9 mouse cellular contexts compared by ENCODE assay signal in genomic region chr6:108435467-108435866, GRCm38 (mm10).
DNase-seq lines count a peak whose midpoint lies in the region; ATAC-seq and TF ChIP-seq lines count a peak whose summit lies in the region.
"Had no signal": no experiment of that assay in that cellular context is flagged by ENCODE, and none has a peak within 500 bp of the region (broad histone marks: within the 10 kb centered on the region; RNA-seq: fewer than 3 reads in every experiment).

No protein-coding gene starts in this region.

- 53% methylated on average over 6 of the region's 6 CpGs for WGBS in limb, embryonic 12.5 days
- WGBS in limb, embryonic 10.5 days: 52% methylated on average over 6 of the region's 6 CpGs
- 39% methylated on average over 6 of the region's 6 CpGs for WGBS in liver, embryonic 15.5 days (ENCODE audit: insufficient replicate concordance)

- peaks cover 2% of the 10 kb centered on the region; the same call in 1 of the 2 replicates for H3K36me3 ChIP-seq in limb, embryonic 12.5 days
- peaks cover 6% of the 10 kb centered on the region for H3K36me3 ChIP-seq in limb, embryonic 10.5 days
- H3K36me3 ChIP-seq in liver, embryonic 15.5 days (replicated peaks): peaks cover 5% of the 10 kb centered on the region; the same call in 1 of the 2 replicates

- H3K4me2 ChIP-seq in limb, embryonic 12.5 days: no peak overlapping the region
- H3K4me2 ChIP-seq in liver, embryonic 15.5 days: no peak overlapping the region
- H3K4me2 ChIP-seq: limb, embryonic 15.5 days had no signal

- TF ChIP-seq CTCF in brain, embryonic 14.5 days (IDR thresholded peaks at IDR 0.05; ENCODE audit: borderline replicate concordance, extremely low read depth, insufficient read depth, insufficient read length): no peak

- DNase-seq in frontal cortex, postnatal 36 days (ENCODE audit: low spot score in 2 of 2): no peak
- no peak for DNase-seq in limb, embryonic 10.5 days (ENCODE audit: low spot score)
- peak; percentile 51 for DNase-seq in brain, embryonic 14.5 days (ENCODE audit: low read depth)
- no peak for DNase-seq in spleen, postnatal 10 days (ENCODE audit: low spot score in 2 of 2)

- no peak for TF ChIP-seq POLR2A in brain, embryonic 14.5 days (IDR thresholded peaks at IDR 0.05; ENCODE audit: borderline replicate concordance, extremely low read depth, insufficient read depth, insufficient read length, poor library complexity, severe bottlenecking)

- peak overlapping the region; percentile 54; the same call in 1 of the 2 replicates for H3K27ac ChIP-seq in limb, embryonic 12.5 days
- no peak overlapping the region for H3K27ac ChIP-seq in limb, embryonic 10.5 days
- H3K27ac ChIP-seq in liver, embryonic 15.5 days (replicated peaks): no peak overlapping the region
- H3K27ac ChIP-seq: limb, embryonic 15.5 days had no signal

- H3K4me1 ChIP-seq in limb, embryonic 12.5 days (replicated peaks): peaks cover 14% of the 10 kb centered on the region
- H3K4me1 ChIP-seq in limb, embryonic 10.5 days: peaks cover 25% of the 10 kb centered on the region
- H3K4me1 ChIP-seq in liver, embryonic 15.5 days (replicated peaks): peaks cover 7% of the 10 kb centered on the region; the same call in 1 of the 2 replicates

- H3K4me3 ChIP-seq in limb, embryonic 12.5 days (replicated peaks): no peak overlapping the region
- H3K4me3 ChIP-seq in limb, embryonic 10.5 days: no peak overlapping the region
- no peak overlapping the region for H3K4me3 ChIP-seq in liver, embryonic 15.5 days (replicated peaks)
- H3K4me3 ChIP-seq: limb, embryonic 15.5 days had no signal

- peak; percentile 49; the same call in 1 of the 2 replicates for ATAC-seq in frontal cortex, adult (ENCODE audit: low TSS enrichment)
- no peak for ATAC-seq in limb, embryonic 12.5 days (ENCODE audit: insufficient number of reproducible peaks, insufficient read depth, low FRiP score, low TSS enrichment, low read depth)
- ATAC-seq in liver, embryonic 15.5 days (ENCODE audit: insufficient read depth): peak; percentile 25; the same call in 1 of the 2 replicates
- no peak for ATAC-seq in erythroid progenitor cell, adult 5-6 weeks (replicated peaks; ENCODE audit: low FRiP score, poor library complexity, severe bottlenecking)

- no peaks in the 10 kb centered on the region for H3K27me3 ChIP-seq in limb, embryonic 12.5 days
- H3K27me3 ChIP-seq in limb, embryonic 10.5 days (ENCODE audit: low read depth, poor library complexity, severe bottlenecking): no peaks in the 10 kb centered on the region
- H3K27me3 ChIP-seq in liver, embryonic 15.5 days: no peaks in the 10 kb centered on the region
- H3K27me3 ChIP-seq: limb, embryonic 15.5 days had no signal

- H3K9ac ChIP-seq in limb, embryonic 12.5 days (replicated peaks): no peak overlapping the region
- no peak overlapping the region for H3K9ac ChIP-seq in liver, embryonic 15.5 days
- H3K9ac ChIP-seq: limb, embryonic 15.5 days had no signal

- no peaks in the 10 kb centered on the region for H3K9me3 ChIP-seq in limb, embryonic 12.5 days
- no peaks in the 10 kb centered on the region for H3K9me3 ChIP-seq in limb, embryonic 10.5 days (replicated peaks)
- no peaks in the 10 kb centered on the region for H3K9me3 ChIP-seq in liver, embryonic 15.5 days (replicated peaks)
- H3K9me3 ChIP-seq: limb, embryonic 15.5 days had no signal

Comparison
In these comparisons a context has a peak if more than half of its experiments do, and no peak if none do; other contexts are left out.
1. ATAC-seq: peak in frontal cortex, adult (single experiment) and liver, embryonic 15.5 days (single experiment); none in limb, embryonic 12.5 days (single experiment) and erythroid progenitor cell, adult 5-6 weeks (single experiment).